Mouse (Mus musculus) intestine, postnatal 0 days (tissue): ENCODE data around the gene Slc16a10. TPM values are rescaled to one million over a fixed set of nuclear protein-coding genes. Genes with fewer than 3 reads are reported as not detected.

Source experiments
- ATAC-seq: fragments of 200-750 bp; cut with Nextera tagmentation; 2 replicates; pipeline ENCODE4 v1.8.0; 2017; ENCODE audit warnings: mild to moderate bottlenecking, moderate TSS enrichment, moderate library complexity
- H3K27ac ChIP-seq: fragments of 300-500 bp; sonication (generic); 2 replicates; pipeline ENCODE4 v1.5.1; 2014; ENCODE audit warnings: mild to moderate bottlenecking, low read depth, low read length, moderate library complexity
- H3K27me3 ChIP-seq: fragments of 300-500 bp; sonication (generic); replicated peaks from 2 replicates; pipeline ENCODE4 v1.6.1; 2014; ENCODE audit warnings: low read length, mixed read lengths; ENCODE audit not compliant: control insufficient read depth, insufficient read depth
- H3K36me3 ChIP-seq: fragments of 300-500 bp; sonication (generic); 2 replicates; pipeline ENCODE4 v1.6.1; 2014; ENCODE audit warnings: mild to moderate bottlenecking, moderate library complexity; ENCODE audit not compliant: control insufficient read depth, insufficient read depth
- H3K4me1 ChIP-seq: fragments of 300-500 bp; sonication (generic); replicated peaks from 2 replicates; pipeline ENCODE4 v1.6.1; 2014; ENCODE audit warnings: antibody characterized with exemption, low read length, mixed read lengths; ENCODE audit not compliant: control insufficient read depth, insufficient read depth
- H3K4me2 ChIP-seq: fragments of 300-500 bp; sonication (generic); replicated peaks from 2 replicates; pipeline ENCODE4 v1.6.1; 2014; ENCODE audit warnings: low read depth, mild to moderate bottlenecking, moderate library complexity
- H3K4me3 ChIP-seq: fragments of 300-500 bp; sonication (generic); 2 replicates; pipeline ENCODE4 v1.5.1; 2014; ENCODE audit warnings: low read depth, low read length
- H3K9ac ChIP-seq: fragments of 300-500 bp; sonication (generic); 2 replicates; pipeline ENCODE4 v1.6.1; 2014; ENCODE audit warnings: mild to moderate bottlenecking, low read depth, low read length
- H3K9me3 ChIP-seq: fragments of 300-500 bp; sonication (generic); 2 replicates; pipeline ENCODE4 v1.6.1; 2016; ENCODE audit warnings: mixed run types; ENCODE audit not compliant: control insufficient read depth
- CTCF ChIP-seq: sonication (generic); IDR thresholded peaks from 2 replicates; pipeline ENCODE4 v1.5.1; 2016; ENCODE audit warnings: low read depth, mild to moderate bottlenecking, control low read depth, antibody characterized with exemption, moderate library complexity
- WGBS: fragments of 180-500 bp; shearing (Covaris S2); extraction: QIAGEN DNeasy Blood & Tissue Kit; methylation state at CpG from one replicate; pipeline ENCODE4 v1.1.7; 2014; 5-methylcytosine and 5-hydroxymethylcytosine counted together
- polyA plus RNA-seq: library from polyadenylated mRNA; unstranded; fragments of >200 nt; fragmentation: Nextera tagmentation; extraction: Ambion mirVana; gene quantifications from 2 replicates; pipeline ENCODE4 v1.2.1, GENCODE M21; 2015

The Slc16a10 gene
- polyA plus RNA-seq, 1 experiment from 2014 or later = 57.5 TPM

- TF ChIP-seq CTCF = no peak
- H3K27me3 ChIP-seq = no peaks in the 10 kb centered on the region
- 9% methylated on average over 27 of the region's 27 CpGs for WGBS
- peak overlapping the region; percentile 75 for H3K4me3 ChIP-seq
- H3K9me3 ChIP-seq = no peaks in the 10 kb centered on the region
- H3K9ac ChIP-seq = peak overlapping the region; percentile 72
- ATAC-seq = peak; percentile 14
- H3K4me1 ChIP-seq = no peaks in the 10 kb centered on the region
- peak overlapping the region; percentile 77; the same call in 1 of the 2 replicates for H3K27ac ChIP-seq
- H3K36me3 ChIP-seq = no peaks in the 10 kb centered on the region
- H3K4me2 ChIP-seq = peak overlapping the region; percentile 97
Observed at GRCm38 (mm10) chr10:40141016-40141851, 824 bp downstream of the Slc16a10 start.

- H3K9me3 ChIP-seq = no peaks in the 10 kb centered on the region
- H3K4me2 ChIP-seq = peak overlapping the region; percentile 97
- no peaks in the 10 kb centered on the region for H3K27me3 ChIP-seq
- no peak overlapping the region for H3K27ac ChIP-seq
- 70% methylated on average over 4 of the region's 4 CpGs for WGBS
- H3K36me3 ChIP-seq = no peaks in the 10 kb centered on the region
- H3K9ac ChIP-seq = no peak overlapping the region
- no peak for ATAC-seq
- TF ChIP-seq CTCF = no peak
- H3K4me3 ChIP-seq = no peak overlapping the region
- 0 out of 2 replicates have a peak, but pooled peaks cover 3% of the 10 kb centered on the region for H3K4me1 ChIP-seq
Observed at GRCm38 (mm10) chr10:40139646-40140045, 2.4 kb downstream of the Slc16a10 start.

- Histone ChIP-seq H3K27me3 (no peaks in the 10 kb centered on the region), H3K4me2 (no peak overlapping the region)
- WGBS = 69% methylated on average over 9 of the region's 9 CpGs
Observed at GRCm38 (mm10) chr10:40135807-40136778, 6.0 kb downstream of the Slc16a10 start.

GRCm38 (mm10) chr10:40134906-40135305, 7.2 kb downstream of the Slc16a10 start:
- no peak for TF ChIP-seq CTCF
- Histone ChIP-seq H3K36me3 (no peaks in the 10 kb centered on the region), H3K4me1 (peaks cover 3% of the 10 kb centered on the region; the same call in 1 of the 2 replicates), H3K4me3 (no peak overlapping the region), H3K4me2 (no peak overlapping the region), H3K9ac (no peak overlapping the region), H3K27me3 (no peaks in the 10 kb centered on the region), H3K9me3 (no peaks in the 10 kb centered on the region), H3K27ac (no peak overlapping the region)
- no peak for ATAC-seq
- 80% methylated on average over 6 of the region's 6 CpGs for WGBS

More at GRCm38 (mm10) chr10:40135807-40136778, 6.0 kb downstream of the Slc16a10 start:
- Histone ChIP-seq H3K9ac (no peak overlapping the region), H3K9me3 (no peaks in the 10 kb centered on the region), H3K4me3 (no peak overlapping the region), H3K27ac (no peak overlapping the region), H3K4me1 (peaks cover 3% of the 10 kb centered on the region; the same call in 1 of the 2 replicates), H3K36me3 (no peaks in the 10 kb centered on the region)
- TF ChIP-seq CTCF = peak; percentile 35
- ATAC-seq = no peak

- no peaks in the 10 kb centered on the region for H3K27me3 ChIP-seq
- no peaks in the 10 kb centered on the region for H3K36me3 ChIP-seq
- 72% methylated on average over 1 of the region's 1 CpGs for WGBS
- H3K4me2 ChIP-seq = no peak overlapping the region
- H3K27ac ChIP-seq = no peak overlapping the region
- no peak for ATAC-seq
- H3K4me1 ChIP-seq = peaks cover 3% of the 10 kb centered on the region; the same call in 1 of the 2 replicates
- no peak overlapping the region for H3K4me3 ChIP-seq
- no peak overlapping the region for H3K9ac ChIP-seq
- H3K9me3 ChIP-seq = no peaks in the 10 kb centered on the region
- TF ChIP-seq CTCF = no peak
Observed at GRCm38 (mm10) chr10:40133636-40134035, 8.4 kb downstream of the Slc16a10 start.
